Mouse (Mus musculus) lung, adult 2 months (tissue): ENCODE results near the gene Msi2.

Source experiments
- CTCF ChIP-seq: fragments of 200-500 bp; IDR thresholded peaks from 2 replicates; pipeline ENCODE4 v1.5.1; 2011; ENCODE audit warnings: mild to moderate bottlenecking, low read length, control low read depth; ENCODE audit not compliant: insufficient read depth
- POLR2A ChIP-seq: fragments of 200-500 bp; IDR thresholded peaks from 2 replicates; pipeline ENCODE4 v1.6.1; 2011; ENCODE audit warnings: low read depth, mild to moderate bottlenecking, control low read depth, low read length, borderline replicate concordance; ENCODE audit errors: extremely low read depth

DNA sequence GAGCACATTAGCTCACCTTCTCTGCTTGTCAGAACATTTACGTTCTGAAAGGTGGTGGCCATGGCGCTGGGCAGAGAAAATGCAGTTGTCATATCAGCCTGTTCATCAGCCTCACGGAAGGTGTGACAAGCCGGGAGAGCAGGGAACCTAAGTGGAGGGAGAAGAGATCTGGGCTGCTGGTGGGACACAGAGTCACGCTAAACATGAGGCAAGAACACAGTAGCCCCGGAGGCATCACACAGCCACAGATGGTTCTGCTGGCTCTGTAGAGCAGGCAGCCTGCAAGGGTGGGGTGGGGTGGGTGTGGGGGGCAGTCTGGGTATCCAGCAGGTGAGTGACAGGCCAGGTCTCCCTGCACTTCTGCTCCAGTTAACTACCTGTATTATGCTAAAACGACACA, 210.2 kb downstream of the Msi2 start:
- TF ChIP-seq CTCF: no peak
- no peak for TF ChIP-seq POLR2A
